In genomic region chr2:18059063-18059462, GRCm38 (mm10) we compare ENCODE assay signal across 10 mouse cellular contexts. TPM values are rescaled to one million over a fixed set of nuclear protein-coding genes. Genes with fewer than 3 reads are reported as not detected.
DNase-seq lines count a peak whose midpoint lies in the region; ATAC-seq and TF ChIP-seq lines count a peak whose summit lies in the region.
"Had no signal": no experiment of that assay in that cellular context is flagged by ENCODE, and none has a peak within 500 bp of the region (broad histone marks: within the 10 kb centered on the region; RNA-seq: fewer than 3 reads in every experiment).

No protein-coding gene starts in this region.

- no peak for TF ChIP-seq EP300 in liver, postnatal 0 days (IDR thresholded peaks at IDR 0.05; ENCODE audit: low read depth)

- H3K4me2 ChIP-seq in forebrain, embryonic 16.5 days (ENCODE audit: low read length): no peak overlapping the region
- peak overlapping the region; percentile 35; the same call in 1 of the 2 replicates for H3K4me2 ChIP-seq in liver, embryonic 11.5 days
- no peak overlapping the region for H3K4me2 ChIP-seq in liver, postnatal 0 days (ENCODE audit: low read depth, low read length)
- peak overlapping the region; percentile 85 for H3K4me2 ChIP-seq in forebrain, embryonic 13.5 days
- peak overlapping the region; percentile 81 for H3K4me2 ChIP-seq in midbrain, embryonic 12.5 days (replicated peaks)

- H3K9me3 ChIP-seq in forebrain, embryonic 10.5 days: no peaks in the 10 kb centered on the region
- no peaks in the 10 kb centered on the region for H3K9me3 ChIP-seq in forebrain, embryonic 16.5 days (ENCODE audit: control insufficient read depth, low read length)
- no peaks in the 10 kb centered on the region for H3K9me3 ChIP-seq in liver, embryonic 11.5 days (ENCODE audit: control insufficient read depth, low read length)
- H3K9me3 ChIP-seq in liver, postnatal 0 days (ENCODE audit: low read length): no peaks in the 10 kb centered on the region
- no peaks in the 10 kb centered on the region for H3K9me3 ChIP-seq in forebrain, embryonic 13.5 days (replicated peaks)
- no peaks in the 10 kb centered on the region for H3K9me3 ChIP-seq in midbrain, embryonic 12.5 days

- TF ChIP-seq CTCF in liver, postnatal 0 days (IDR thresholded peaks at IDR 0.05; ENCODE audit: low read depth): no peak
- no peak for TF ChIP-seq CTCF in kidney, adult 2 months (conservative IDR thresholded peaks at IDR 0.05; ENCODE audit: insufficient read depth, insufficient read length, low read depth, low read length)

- ATAC-seq in forebrain, embryonic 16.5 days: no peak
- ATAC-seq in liver, embryonic 11.5 days (replicated peaks; ENCODE audit: low FRiP score): no peak
- no peak for ATAC-seq in liver, postnatal 0 days
- ATAC-seq in forebrain, embryonic 13.5 days: no peak
- ATAC-seq in midbrain, embryonic 12.5 days (ENCODE audit: low FRiP score, low read depth): no peak

- H3K27me3 ChIP-seq in forebrain, embryonic 10.5 days (ENCODE audit: poor library complexity, severe bottlenecking): no peaks in the 10 kb centered on the region
- no peaks in the 10 kb centered on the region for H3K27me3 ChIP-seq in forebrain, embryonic 16.5 days (replicated peaks; ENCODE audit: control insufficient read depth, insufficient read depth, low read length)
- H3K27me3 ChIP-seq in liver, embryonic 11.5 days (replicated peaks; ENCODE audit: control insufficient read depth, insufficient read depth, low read length): no peaks in the 10 kb centered on the region
- no peaks in the 10 kb centered on the region for H3K27me3 ChIP-seq in liver, postnatal 0 days (ENCODE audit: insufficient read depth, low read length)
- H3K27me3 ChIP-seq in forebrain, embryonic 13.5 days: no peaks in the 10 kb centered on the region
- no peaks in the 10 kb centered on the region for H3K27me3 ChIP-seq in midbrain, embryonic 12.5 days
- H3K27me3 ChIP-seq in kidney, adult 2 months (replicated peaks; ENCODE audit: control insufficient read depth, insufficient read depth, low read length): no peaks in the 10 kb centered on the region

- H3K4me3 ChIP-seq in forebrain, embryonic 10.5 days: peak overlapping the region; percentile 93
- H3K4me3 ChIP-seq in forebrain, embryonic 16.5 days (replicated peaks; ENCODE audit: low read length): no peak overlapping the region
- no peak overlapping the region for H3K4me3 ChIP-seq in liver, embryonic 11.5 days (ENCODE audit: low read depth, low read length)
- no peak overlapping the region for H3K4me3 ChIP-seq in liver, postnatal 0 days (ENCODE audit: low read depth, low read length)
- H3K4me3 ChIP-seq in forebrain, embryonic 13.5 days: no peak overlapping the region
- H3K4me3 ChIP-seq in midbrain, embryonic 12.5 days: 0 out of 2 replicates have a peak overlapping the region, but pooled peaks have one; percentile 56
- no peak overlapping the region for H3K4me3 ChIP-seq in kidney, adult 2 months (ENCODE audit: insufficient read depth, low read depth, low read length)
- H3K4me3 ChIP-seq: left cerebral cortex, adult 2 months had no signal

- no peak for DNase-seq in forebrain, embryonic 10.5 days (ENCODE audit: extremely low spot score, low spot score)
- DNase-seq in liver, embryonic 11.5 days (ENCODE audit: low spot score): no peak
- DNase-seq in liver, postnatal 0 days: no peak
- no peak for DNase-seq in kidney, adult 2 months
- DNase-seq in frontal cortex, postnatal 36 days (ENCODE audit: low spot score in 2 of 2): no peak
- DNase-seq: kidney, postnatal 25 days had no signal

- H3K9ac ChIP-seq in forebrain, embryonic 16.5 days (replicated peaks; ENCODE audit: low read depth, low read length): no peak overlapping the region
- no peak overlapping the region for H3K9ac ChIP-seq in liver, embryonic 11.5 days (ENCODE audit: low read depth, low read length)
- no peak overlapping the region for H3K9ac ChIP-seq in liver, postnatal 0 days (replicated peaks)
- H3K9ac ChIP-seq in forebrain, embryonic 13.5 days: peak overlapping the region; percentile 94
- H3K9ac ChIP-seq in midbrain, embryonic 12.5 days (replicated peaks): peak overlapping the region; percentile 98

- H3K36me3 ChIP-seq in forebrain, embryonic 10.5 days (replicated peaks): no peaks in the 10 kb centered on the region
- H3K36me3 ChIP-seq in forebrain, embryonic 16.5 days (ENCODE audit: control insufficient read depth, insufficient read depth): no peaks in the 10 kb centered on the region
- H3K36me3 ChIP-seq in liver, embryonic 11.5 days (ENCODE audit: control insufficient read depth, insufficient read depth, low read length): no peaks in the 10 kb centered on the region
- H3K36me3 ChIP-seq in liver, postnatal 0 days (replicated peaks; ENCODE audit: insufficient read depth, low read length): no peaks in the 10 kb centered on the region
- H3K36me3 ChIP-seq in forebrain, embryonic 13.5 days (ENCODE audit: poor library complexity, severe bottlenecking): no peaks in the 10 kb centered on the region
- H3K36me3 ChIP-seq in midbrain, embryonic 12.5 days: no peaks in the 10 kb centered on the region
- no peaks in the 10 kb centered on the region for H3K36me3 ChIP-seq in kidney, adult 2 months (ENCODE audit: control insufficient read depth, insufficient read depth, low read length)

- TF ChIP-seq POLR2A in kidney, adult 2 months (IDR thresholded peaks at IDR 0.05; ENCODE audit: low read depth, low read length): no peak

- peak overlapping the region; percentile 99 for H3K27ac ChIP-seq in forebrain, embryonic 10.5 days
- H3K27ac ChIP-seq in forebrain, embryonic 16.5 days (ENCODE audit: low read length): no peak overlapping the region
- no peak overlapping the region for H3K27ac ChIP-seq in liver, embryonic 11.5 days (ENCODE audit: low read depth, low read length)
- no peak overlapping the region for H3K27ac ChIP-seq in liver, postnatal 0 days (ENCODE audit: low read depth)
- no peak overlapping the region for H3K27ac ChIP-seq in forebrain, embryonic 13.5 days
- H3K27ac ChIP-seq in midbrain, embryonic 12.5 days (replicated peaks): peak overlapping the region; percentile 100
- no peak overlapping the region for H3K27ac ChIP-seq in kidney, adult 2 months (ENCODE audit: insufficient read depth, low read depth, low read length)
- H3K27ac ChIP-seq: left cerebral cortex, adult 2 months had no signal

- H3K4me1 ChIP-seq in forebrain, embryonic 10.5 days: peaks cover 60% of the 10 kb centered on the region
- peaks cover 19% of the 10 kb centered on the region for H3K4me1 ChIP-seq in forebrain, embryonic 16.5 days (replicated peaks; ENCODE audit: control insufficient read depth, insufficient read depth, low read length)
- peaks cover 5% of the 10 kb centered on the region; the same call in 1 of the 2 replicates for H3K4me1 ChIP-seq in liver, embryonic 11.5 days (replicated peaks; ENCODE audit: control insufficient read depth, insufficient read depth, low read length)
- H3K4me1 ChIP-seq in liver, postnatal 0 days (ENCODE audit: insufficient read depth): peaks cover 12% of the 10 kb centered on the region; the same call in 1 of the 2 replicates
- peaks cover 36% of the 10 kb centered on the region for H3K4me1 ChIP-seq in forebrain, embryonic 13.5 days
- peaks cover 10% of the 10 kb centered on the region for H3K4me1 ChIP-seq in midbrain, embryonic 12.5 days
- H3K4me1 ChIP-seq in kidney, adult 2 months (ENCODE audit: control insufficient read depth, insufficient read depth, low read length): peaks cover 7% of the 10 kb centered on the region; the same call in 1 of the 2 replicates

- 23% methylated on average over 2 of the region's 2 CpGs for WGBS in forebrain, embryonic 10.5 days
- WGBS in forebrain, embryonic 16.5 days: 40% methylated on average over 2 of the region's 2 CpGs
- 47% methylated on average over 2 of the region's 2 CpGs for WGBS in liver, embryonic 11.5 days
- WGBS in liver, postnatal 0 days (ENCODE audit: insufficient replicate concordance): 45% methylated on average over 2 of the region's 2 CpGs
- WGBS in forebrain, embryonic 13.5 days: 22% methylated on average over 2 of the region's 2 CpGs
- WGBS in midbrain, embryonic 12.5 days: 19% methylated on average over 2 of the region's 2 CpGs
- 74% methylated on average over 2 of the region's 2 CpGs for WGBS in kidney, adult 2 months

RNA-seq across cellular contexts. Expression of gene Mllt10, which starts 4.0 kb away (rescaled TPM):
- polyA plus RNA-seq in forebrain, embryonic 10.5 days (2016; fragmentation: Nextera tagmentation; extraction: Ambion mirVana): 65.0 and 68.0 TPM in 2 replicates
- 53.8 and 56.0 TPM in 2 replicates for polyA plus RNA-seq in forebrain, embryonic 16.5 days (2015; fragmentation: Nextera tagmentation; extraction: Ambion mirVana)
- 34.0 and 39.9 TPM in 2 replicates for polyA plus RNA-seq in liver, embryonic 11.5 days (2014; fragmentation: Nextera tagmentation; extraction: Ambion mirVana)
- polyA plus RNA-seq in liver, postnatal 0 days (2015; fragmentation: Nextera tagmentation; extraction: Ambion mirVana): 20.7 and 22.4 TPM in 2 replicates
- 73.5 and 75.3 TPM in 2 replicates for polyA plus RNA-seq in forebrain, embryonic 13.5 days (2015; fragmentation: Nextera tagmentation; extraction: Ambion mirVana)
- polyA plus RNA-seq in midbrain, embryonic 12.5 days (2016; fragmentation: Nextera tagmentation; extraction: Ambion mirVana): 64.9 and 70.4 TPM in 2 replicates
- polyA plus RNA-seq in kidney, adult 2 months (2012; rRNA removed): 29.3 and 32.7 TPM in 2 replicates

RNA-seq across cellular contexts. Expression of gene Skida1, which starts 10.2 kb away (rescaled TPM):
- polyA plus RNA-seq in forebrain, embryonic 10.5 days (2016; fragmentation: Nextera tagmentation; extraction: Ambion mirVana): 16.0 and 17.2 TPM in 2 replicates
- polyA plus RNA-seq in forebrain, embryonic 16.5 days (2015; fragmentation: Nextera tagmentation; extraction: Ambion mirVana): 9.8 and 13.4 TPM in 2 replicates
- 1.6 and 2.4 TPM in 2 replicates for polyA plus RNA-seq in liver, embryonic 11.5 days (2014; fragmentation: Nextera tagmentation; extraction: Ambion mirVana)
- polyA plus RNA-seq in liver, postnatal 0 days (2015; fragmentation: Nextera tagmentation; extraction: Ambion mirVana): 0.15 and 0.25 TPM in 2 replicates
- polyA plus RNA-seq in forebrain, embryonic 13.5 days (2015; fragmentation: Nextera tagmentation; extraction: Ambion mirVana): 17.2 and 17.9 TPM in 2 replicates
- 23.8 and 26.6 TPM in 2 replicates for polyA plus RNA-seq in midbrain, embryonic 12.5 days (2016; fragmentation: Nextera tagmentation; extraction: Ambion mirVana)
- 2.4 and 3.7 TPM in 2 replicates for polyA plus RNA-seq in kidney, adult 2 months (2012; rRNA removed)

RNA-seq across cellular contexts. Expression of gene A930004D18Rik, which starts 21.5 kb away (rescaled TPM):
- polyA plus RNA-seq in forebrain, embryonic 10.5 days (2016; fragmentation: Nextera tagmentation; extraction: Ambion mirVana): 13.8 and 17.9 TPM in 2 replicates
- 9.6 and 14.1 TPM in 2 replicates for polyA plus RNA-seq in forebrain, embryonic 16.5 days (2015; fragmentation: Nextera tagmentation; extraction: Ambion mirVana)
- 3.4 and 3.9 TPM in 2 replicates for polyA plus RNA-seq in liver, embryonic 11.5 days (2014; fragmentation: Nextera tagmentation; extraction: Ambion mirVana)
- polyA plus RNA-seq in liver, postnatal 0 days (2015; fragmentation: Nextera tagmentation; extraction: Ambion mirVana): 0.76 and 0.99 TPM in 2 replicates
- polyA plus RNA-seq in forebrain, embryonic 13.5 days (2015; fragmentation: Nextera tagmentation; extraction: Ambion mirVana): 16.2 and 20.3 TPM in 2 replicates
- polyA plus RNA-seq in midbrain, embryonic 12.5 days (2016; fragmentation: Nextera tagmentation; extraction: Ambion mirVana): 20.5 and 21.5 TPM in 2 replicates
- polyA plus RNA-seq in kidney, adult 2 months (2012; rRNA removed): 1.7 and 2.8 TPM in 2 replicates

Comparison
In these comparisons a context has a peak if more than half of its experiments do, and no peak if none do; other contexts are left out.
1. H3K27ac ChIP-seq: peak in forebrain, embryonic 10.5 days (single experiment) and midbrain, embryonic 12.5 days (single experiment); none in forebrain, embryonic 16.5 days (single experiment), liver, embryonic 11.5 days (single experiment), liver, postnatal 0 days (single experiment), forebrain, embryonic 13.5 days (single experiment) and kidney, adult 2 months (single experiment).
2. H3K4me3 ChIP-seq: peak in forebrain, embryonic 10.5 days (single experiment) and midbrain, embryonic 12.5 days (single experiment); none in forebrain, embryonic 16.5 days (single experiment), liver, embryonic 11.5 days (single experiment), liver, postnatal 0 days (single experiment), forebrain, embryonic 13.5 days (single experiment) and kidney, adult 2 months (single experiment).
3. H3K4me2 ChIP-seq: peak in liver, embryonic 11.5 days (single experiment), forebrain, embryonic 13.5 days (single experiment) and midbrain, embryonic 12.5 days (single experiment); none in forebrain, embryonic 16.5 days (single experiment) and liver, postnatal 0 days (single experiment).
4. H3K9ac ChIP-seq: peak in forebrain, embryonic 13.5 days (single experiment) and midbrain, embryonic 12.5 days (single experiment); none in forebrain, embryonic 16.5 days (single experiment), liver, embryonic 11.5 days (single experiment) and liver, postnatal 0 days (single experiment).